Mouse (Mus musculus) CH12.LX (cell line): ENCODE measurements around the gene Cercam. TPM values are rescaled to one million over a fixed set of nuclear protein-coding genes. Genes with fewer than 3 reads are reported as not detected.

Source experiments
- DNase-seq: peaks from one replicate; pipeline ENCODE4 v3.0.0-alpha.2; 2013; ENCODE audit errors: extremely low read depth
- H3K27ac ChIP-seq: 2 replicates; pipeline ENCODE4 v1.5.1; 2012; ENCODE audit warnings: low read depth, mild to moderate bottlenecking, control low read depth, moderate library complexity; ENCODE audit not compliant: insufficient read depth
- H3K27me3 ChIP-seq: replicated peaks from 2 replicates; pipeline ENCODE3; 2012; ENCODE audit warnings: inconsistent platforms
- H3K36me3 ChIP-seq, 2 experiments: replicated peaks in 1 of 2; 2 replicates each; pipeline versions ENCODE3 to v1.6.1; 2012; ENCODE audit warnings: inconsistent platforms in 1 of 2, low read length in 1 of 2, mild to moderate bottlenecking in 1 of 2, mixed read lengths in 1 of 2, moderate library complexity in 1 of 2; ENCODE audit not compliant: control insufficient read depth in 1 of 2, insufficient read depth in 1 of 2
- H3K4me1 ChIP-seq, 2 experiments: 2 replicates each; pipeline ENCODE4 v1.6.1; 2012; ENCODE audit warnings: inconsistent platforms in 1 of 2, moderate library complexity in 1 of 2; ENCODE audit not compliant: insufficient read depth in 2 of 2, control insufficient read depth in 1 of 2
- H3K4me2 ChIP-seq: 2 replicates; pipeline ENCODE4 v1.6.1; 2012; ENCODE audit warnings: low read depth, mild to moderate bottlenecking, control low read depth; ENCODE audit not compliant: poor library complexity, insufficient read depth, severe bottlenecking
- H3K4me3 ChIP-seq, 3 experiments: fragments of 150-350 bp in 1 of 3; sonication (generic) in 1 of 3; replicated peaks in 1 of 3; 2 replicates each; pipeline versions ENCODE3 to v1.5.1; 2011 to 2012; ENCODE audit warnings: low read depth in 2 of 3, low read length in 2 of 3, mild to moderate bottlenecking in 2 of 3, moderate library complexity in 2 of 3, control low read depth in 1 of 3, improper control_type of control experiment in 1 of 3, inconsistent platforms in 1 of 3, mixed read lengths in 1 of 3; ENCODE audit not compliant: poor library complexity in 1 of 3
- H3K79me2 ChIP-seq: replicated peaks from 2 replicates; pipeline ENCODE4 v1.6.1; 2012; ENCODE audit warnings: mild to moderate bottlenecking, moderate library complexity; ENCODE audit not compliant: control insufficient read depth, poor library complexity, insufficient read depth, severe bottlenecking; ENCODE audit errors: extremely low read depth
- H3K9ac ChIP-seq: 2 replicates; pipeline ENCODE4 v1.6.1; 2012; ENCODE audit warnings: low read depth, mild to moderate bottlenecking, control low read depth, moderate library complexity; ENCODE audit not compliant: insufficient read depth
- H3K9me3 ChIP-seq: replicated peaks from 2 replicates; pipeline ENCODE3; 2012; ENCODE audit warnings: low read length, inconsistent platforms, mixed read lengths
- BHLHE40 ChIP-seq: IDR thresholded peaks from 2 replicates; pipeline ENCODE4 v1.6.1; 2011; ENCODE audit warnings: mild to moderate bottlenecking, low read depth, low read length, improper control_type of control experiment
- CHD2 ChIP-seq: IDR thresholded peaks from 2 replicates; pipeline ENCODE4 v1.6.1; 2011; ENCODE audit warnings: low read length, improper control_type of control experiment
- CTCF ChIP-seq, 2 experiments: IDR thresholded peaks in 1 of 2; conservative IDR thresholded peaks in 1 of 2; 2 replicates each; pipeline ENCODE4 v1.5.1; 2011 to 2012; ENCODE audit warnings: low read depth in 2 of 2, low read length in 2 of 2, improper control_type of control experiment in 1 of 2, inconsistent platforms in 1 of 2, mild to moderate bottlenecking in 1 of 2, moderate library complexity in 1 of 2
- E2F4 ChIP-seq: IDR thresholded peaks from 2 replicates; pipeline ENCODE4 v1.6.1; 2011; ENCODE audit warnings: low read depth, low read length, improper control_type of control experiment; ENCODE audit not compliant: insufficient replicate concordance
- EP300 ChIP-seq: IDR thresholded peaks from 2 replicates; pipeline ENCODE4 v1.6.1; 2011; ENCODE audit warnings: low read length, improper control_type of control experiment
- ETS1 ChIP-seq: conservative IDR thresholded peaks from 2 replicates; pipeline ENCODE4 v1.6.1; 2012; ENCODE audit warnings: low read depth, mild to moderate bottlenecking, inconsistent platforms, low read length, improper control_type of control experiment, moderate library complexity
- JUND ChIP-seq: conservative IDR thresholded peaks from 2 replicates; pipeline ENCODE4 v1.6.1; 2011; ENCODE audit warnings: low read depth, low read length, improper control_type of control experiment
- KAT2A ChIP-seq: IDR thresholded peaks from 2 replicates; pipeline ENCODE4 v1.6.1; 2012; ENCODE audit warnings: low read length, improper control_type of control experiment, inconsistent platforms; ENCODE audit not compliant: insufficient replicate concordance
- MAX ChIP-seq: IDR thresholded peaks from 2 replicates; pipeline ENCODE4 v1.6.1; 2011; ENCODE audit warnings: low read length, improper control_type of control experiment
- POLR2AphosphoS2 ChIP-seq: IDR thresholded peaks from 2 replicates; pipeline ENCODE4 v1.6.1; 2011; ENCODE audit warnings: low read depth, low read length, improper control_type of control experiment
- SMC3 ChIP-seq: IDR thresholded peaks from 2 replicates; pipeline ENCODE4 v1.6.1; 2011; ENCODE audit warnings: low read depth, low read length, improper control_type of control experiment
- TCF12 ChIP-seq: IDR thresholded peaks from 2 replicates; pipeline ENCODE4 v1.6.1; 2014; ENCODE audit warnings: low read depth, mild to moderate bottlenecking, inconsistent platforms, low read length, improper control_type of control experiment
- USF2 ChIP-seq: conservative IDR thresholded peaks from 2 replicates; pipeline ENCODE4 v1.6.1; 2011; ENCODE audit warnings: low read depth, low read length, improper control_type of control experiment
- ZKSCAN1 ChIP-seq: IDR thresholded peaks from 2 replicates; pipeline ENCODE4 v1.6.1; 2012; ENCODE audit warnings: low read depth, inconsistent platforms, low read length, improper control_type of control experiment, borderline replicate concordance
- ZMIZ1 ChIP-seq: IDR thresholded peaks from 2 replicates; pipeline ENCODE4 v1.6.1; 2012; ENCODE audit warnings: low read depth, mild to moderate bottlenecking, inconsistent platforms, low read length, improper control_type of control experiment
- dilution Hi-C: fragments of 300-500 bp; cut with MboI; formaldehyde crosslinking; loops from 2 replicates; pipeline ENCODE4 v1.14.3; 2020; ENCODE audit warnings: low sequenced_read_pairs; ENCODE audit not compliant: extremely low pct_unique_long_range_greater_than_20kb, extremely low pct_ligation_motif_present
- in situ Hi-C: fragments of 300-500 bp; cut with MboI; formaldehyde crosslinking; loops from 3 replicates; pipeline ENCODE4 v1.14.3; 2019; ENCODE audit warnings: low sequenced_read_pairs, low pct_ligation_motif_present, low pct_unique_long_range_greater_than_20kb, mixed read lengths
- polyA plus RNA-seq: library from polyadenylated mRNA; unstranded; fragments of >175 nt; gene quantifications from 2 replicates; pipeline ENCODE4 v1.2.1, GENCODE M21; 2012; ENCODE audit warnings: low read depth; ENCODE audit not compliant: insufficient read length
- total RNA-seq, 2 experiments: library from RNA; depleted of rRNA; stranded (reverse); fragments of 300-350 nt in 1 of 2; fragments of >200 nt in 1 of 2; gene quantifications; 2 replicates each; pipeline ENCODE4 v1.2.3; 2012 to 2014

Cercam gene
- total and polyA plus RNA-seq, 3 experiments = 3.0 to 6.1 (median 3.7) TPM

DNA sequence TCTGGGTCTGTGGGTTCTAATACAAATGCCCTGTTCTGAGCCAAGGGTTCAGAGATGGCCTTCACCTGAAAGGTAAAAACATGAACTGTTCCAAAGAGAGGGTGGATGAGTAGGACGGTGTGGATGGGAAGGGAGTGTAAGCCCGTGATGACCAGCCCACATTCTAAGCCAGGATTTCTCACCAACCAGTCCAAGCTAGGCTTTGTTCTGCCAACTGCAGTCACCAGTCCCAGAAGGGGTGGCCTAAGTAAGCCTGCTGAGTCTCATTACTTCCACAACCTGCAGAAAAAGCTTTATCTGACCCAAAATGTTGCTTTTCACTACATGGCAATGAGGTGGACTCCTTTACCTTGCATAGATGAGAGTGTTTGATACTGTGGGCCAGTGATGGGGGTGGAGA, 24.8 kb upstream of the Cercam start:
- Histone ChIP-seq H3K27me3 (no peaks in the 10 kb centered on the region), H3K4me2 (no peak overlapping the region), H3K4me3 (no peak overlapping the region), H3K27ac (no peak overlapping the region)
- dilution Hi-C loops = no loop called here
- no peak for DNase-seq
- TF ChIP-seq MAX = no peak
- no peak for TF ChIP-seq E2F4
- no peak for TF ChIP-seq JUND
- no peak for TF ChIP-seq ZKSCAN1
- TF ChIP-seq ZMIZ1 = no peak
- no peak for TF ChIP-seq KAT2A
- no peak for TF ChIP-seq CTCF (conservative IDR thresholded peaks at IDR 0.05 in 1 of 2, IDR thresholded peaks at IDR 0.05 in 1 of 2; ENCODE audit: low read depth in 2 of 2, low read length in 2 of 2)
- TF ChIP-seq TCF12 = no peak
- no peak for TF ChIP-seq BHLHE40
- no peak for TF ChIP-seq SMC3
- TF ChIP-seq EP300 = no peak
- TF ChIP-seq, all 38 proteins: peak for 0
- H3K79me2 ChIP-seq = no peaks in the 10 kb centered on the region
- H3K4me1 ChIP-seq = peaks cover 0 to 3% of the 10 kb centered on the region in 2 experiments; a peak in 1 of 4 replicates
- in situ Hi-C loops = no loop called here
- H3K9ac ChIP-seq = no peak overlapping the region
- H3K9me3 ChIP-seq = no peaks in the 10 kb centered on the region
- H3K36me3 ChIP-seq = peaks cover 45 to 93% of the 10 kb centered on the region in 2 experiments

DNA sequence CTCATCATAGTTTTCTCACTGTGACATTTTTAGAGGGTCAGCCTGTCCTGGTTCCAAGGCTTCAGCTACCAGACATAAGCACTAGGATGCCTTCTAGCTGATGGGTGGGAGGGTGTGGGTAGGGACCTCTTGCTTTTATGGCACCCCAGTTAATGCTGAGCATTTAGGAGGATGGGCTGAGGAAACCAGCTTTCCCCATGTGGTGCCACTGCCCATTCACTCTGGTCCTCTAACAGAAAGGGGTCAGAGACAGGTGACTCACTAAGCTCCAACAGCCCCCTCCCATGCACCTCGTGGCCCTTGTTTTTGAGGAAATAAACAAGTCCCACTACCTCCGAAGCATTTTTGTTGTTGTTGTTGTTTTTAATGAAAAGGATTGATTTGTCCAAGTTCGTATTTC, 24.3 kb upstream of the Cercam start:
- Histone ChIP-seq H3K79me2 (no peaks in the 10 kb centered on the region), H3K4me2 (no peak overlapping the region), H3K4me1 (0 out of 4 replicates have a peak, but pooled peaks cover 0 to under 1% of the 10 kb centered on the region in 2 experiments), H3K36me3 (peaks cover 45 to 88% of the 10 kb centered on the region in 2 experiments), H3K9me3 (no peaks in the 10 kb centered on the region), H3K27me3 (no peaks in the 10 kb centered on the region), H3K9ac (no peak overlapping the region), H3K27ac (no peak overlapping the region), H3K4me3 (no peak overlapping the region)
- dilution Hi-C loops = no loop called here
- no peak for TF ChIP-seq TCF12
- TF ChIP-seq ETS1 = no peak
- in situ Hi-C loops = no loop called here
- DNase-seq = no peak

DNA sequence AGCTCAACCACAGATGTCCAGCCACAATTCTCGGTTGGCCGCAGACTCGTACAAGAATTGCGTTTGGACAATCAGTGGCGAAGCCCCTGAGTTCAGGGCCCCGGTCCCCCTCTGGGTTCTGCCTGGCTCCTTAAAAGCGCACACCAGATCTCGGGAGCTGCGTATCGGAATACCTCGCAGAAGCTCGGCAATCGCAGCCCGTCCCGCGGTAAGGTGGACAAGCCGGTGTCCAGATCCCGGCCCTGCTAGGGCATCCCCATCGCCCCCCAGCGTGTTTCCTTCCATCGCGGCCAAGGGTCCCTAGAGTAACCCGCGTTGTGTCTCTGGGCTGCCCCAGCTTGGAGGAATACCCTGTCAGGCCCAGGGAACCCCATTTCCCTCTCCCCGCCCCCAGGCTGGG, 23.3 kb upstream of the Cercam start:
- H3K9me3 ChIP-seq = no peaks in the 10 kb centered on the region
- H3K4me3 ChIP-seq = no peak overlapping the region
- no peaks in the 10 kb centered on the region for H3K27me3 ChIP-seq
- in situ Hi-C loops = no loop called here
- no peak overlapping the region for H3K4me2 ChIP-seq
- TF ChIP-seq POLR2AphosphoS2 (no peak), TCF12 (no peak), CHD2 (no peak), USF2 (no peak), BHLHE40 (no peak)
- DNase-seq = no peak
- peaks cover 45 to 80% of the 10 kb centered on the region in 2 experiments for H3K36me3 ChIP-seq
- dilution Hi-C loops = no loop called here
- no peak overlapping the region for H3K27ac ChIP-seq
- H3K79me2 ChIP-seq = no peaks in the 10 kb centered on the region
- no peak overlapping the region for H3K9ac ChIP-seq
- 0 out of 4 replicates have a peak, but pooled peaks cover 3% of the 10 kb centered on the region in 2 experiments for H3K4me1 ChIP-seq
